Mouse (Mus musculus): Measurements from ENCODE around the gene Hyal2.
A peak's percentile ranks its signal among the peaks of the same experiment; 100 is the strongest.
"Not testable (repeated sequence)": the region's sequence is repeated elsewhere in the genome, so short reads cannot be mapped to it uniquely, and the experiment has no call there.

Hyal2 gene

DNA sequence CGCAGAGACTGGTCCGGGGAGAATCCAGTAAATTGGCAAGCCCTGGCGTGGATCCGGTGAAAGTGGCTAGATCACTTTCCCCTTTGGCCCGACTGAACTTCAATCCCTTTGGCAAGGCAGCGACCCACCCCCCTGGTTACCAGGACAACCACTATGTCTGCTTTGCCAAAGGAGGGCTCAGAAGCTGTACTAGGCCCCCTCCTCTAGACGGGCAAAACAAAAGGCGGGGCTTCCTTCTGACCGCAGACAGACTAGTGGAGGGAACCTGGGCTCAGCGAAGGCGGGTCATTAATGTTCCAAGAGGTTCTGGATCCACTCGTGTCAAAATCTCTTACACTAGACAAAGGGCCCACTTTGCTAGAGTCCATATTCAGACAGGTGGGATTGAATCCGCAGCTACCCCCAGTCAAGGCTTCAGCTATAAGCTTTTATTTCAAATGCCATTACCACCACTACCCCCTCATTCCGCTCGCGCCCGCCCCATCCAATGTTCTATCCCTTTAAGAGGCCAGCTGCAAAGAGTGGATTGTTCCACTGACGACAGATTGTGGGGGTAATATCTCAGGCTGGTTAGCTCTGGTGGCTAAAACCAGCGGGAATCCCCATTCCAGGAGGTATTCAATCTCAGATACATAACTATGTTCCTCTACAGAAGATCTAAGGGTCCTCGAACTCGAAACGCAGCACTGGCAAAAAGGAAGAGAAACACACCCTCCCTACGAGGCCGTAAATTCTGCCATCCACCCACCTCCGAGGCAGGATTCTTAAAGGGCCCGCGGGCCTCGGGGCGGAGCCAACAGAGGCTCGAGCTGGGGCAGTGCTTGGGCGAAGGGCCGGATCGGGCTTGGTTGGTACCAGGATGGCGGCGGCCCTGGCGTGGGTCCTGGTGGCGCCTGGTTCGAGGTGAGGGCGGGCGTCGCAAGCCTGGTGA, 851 bp downstream of the Hyal2 start:
- DNase-seq (ENCODE audit: extremely low read depth, insufficient read length, low spot score) = peak; percentile 82

DNA sequence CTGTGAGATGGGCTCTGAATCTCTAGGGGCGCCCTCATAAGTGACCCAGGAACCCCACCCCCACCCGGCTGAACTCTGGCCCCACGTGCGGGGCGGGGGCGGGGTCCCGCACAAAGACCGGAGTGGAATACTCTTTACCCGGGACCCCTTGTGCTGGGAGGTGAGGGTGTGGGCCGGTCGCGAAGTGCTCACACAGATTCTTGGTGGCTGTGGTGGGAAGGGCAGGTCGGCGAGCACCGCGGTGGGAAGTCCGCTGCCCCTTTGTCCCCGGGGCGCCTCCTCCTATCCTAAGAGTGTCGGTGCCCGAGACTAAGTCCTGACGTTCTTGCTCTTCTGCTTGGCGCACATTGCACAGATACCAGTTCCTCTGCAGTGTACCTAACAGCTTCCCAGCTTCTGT, 1.5 kb downstream of the Hyal2 start:
- no peak for DNase-seq (ENCODE audit: extremely low read depth, insufficient read length, low spot score)

DNA sequence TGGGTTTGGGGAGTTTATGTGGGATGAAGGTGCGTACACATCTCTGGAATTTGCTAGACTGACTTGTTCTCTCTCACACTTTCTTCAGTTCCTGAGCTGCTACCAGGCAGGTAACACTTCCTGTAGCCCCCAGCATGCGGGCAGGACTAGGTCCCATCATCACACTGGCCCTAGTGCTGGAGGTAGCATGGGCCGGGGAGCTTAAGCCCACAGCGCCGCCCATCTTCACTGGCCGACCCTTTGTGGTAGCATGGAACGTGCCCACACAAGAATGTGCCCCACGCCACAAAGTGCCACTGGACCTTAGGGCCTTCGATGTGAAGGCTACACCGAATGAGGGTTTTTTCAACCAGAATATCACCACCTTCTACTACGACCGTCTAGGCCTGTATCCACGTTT, 2.3 kb downstream of the Hyal2 start:
- no peak for DNase-seq (ENCODE audit: extremely low read depth, insufficient read length, low spot score)

DNA sequence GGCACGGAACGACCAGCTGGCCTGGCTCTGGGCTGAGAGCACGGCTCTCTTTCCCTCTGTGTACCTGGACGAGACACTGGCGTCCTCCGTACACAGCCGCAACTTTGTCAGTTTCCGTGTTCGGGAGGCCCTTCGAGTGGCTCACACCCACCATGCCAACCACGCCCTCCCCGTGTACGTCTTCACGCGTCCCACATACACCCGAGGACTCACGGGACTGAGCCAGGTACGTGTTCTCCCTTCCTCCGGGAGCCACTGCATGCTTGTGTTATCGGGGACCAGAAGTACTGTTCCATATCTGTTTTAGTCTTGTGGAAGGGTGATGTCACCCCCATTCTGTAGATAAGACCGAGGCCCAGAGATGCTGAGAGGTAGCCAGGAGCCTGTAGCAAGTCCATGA, 3.1 kb downstream of the Hyal2 start:
- DNase-seq (ENCODE audit: extremely low read depth, insufficient read length, low spot score) = no peak

DNA sequence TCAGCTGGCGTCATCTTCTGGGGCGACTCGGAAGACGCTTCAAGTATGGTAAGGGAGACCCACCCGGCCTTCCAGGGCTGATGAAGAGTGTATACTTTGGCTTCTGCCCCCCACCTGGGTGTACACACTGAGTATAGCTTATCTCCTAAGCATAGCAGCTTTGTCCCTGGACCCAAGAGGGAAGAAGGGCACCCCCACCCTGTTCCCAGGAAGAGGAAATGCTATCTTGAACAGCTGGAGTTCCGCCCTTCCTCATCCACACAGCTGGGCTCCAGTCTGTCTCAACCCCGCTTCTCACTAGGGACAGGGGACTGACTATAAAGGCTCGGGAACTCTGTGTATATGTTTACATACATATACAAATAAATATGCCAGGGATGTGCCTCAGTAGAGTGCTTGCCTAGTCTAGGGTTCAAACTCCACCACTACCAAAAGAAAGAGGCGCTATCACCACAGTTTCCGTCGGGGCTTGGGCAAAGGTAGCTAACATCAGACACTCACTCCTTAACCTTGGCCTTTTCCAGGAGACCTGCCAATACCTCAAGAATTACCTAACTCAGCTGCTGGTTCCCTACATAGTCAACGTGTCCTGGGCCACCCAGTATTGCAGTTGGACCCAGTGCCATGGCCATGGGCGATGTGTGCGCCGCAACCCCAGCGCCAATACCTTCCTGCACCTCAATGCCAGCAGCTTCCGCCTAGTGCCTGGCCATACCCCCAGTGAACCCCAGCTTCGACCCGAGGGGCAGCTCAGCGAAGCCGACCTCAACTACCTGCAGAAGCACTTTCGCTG, 4.0 kb downstream of the Hyal2 start:
- no peak for DNase-seq (ENCODE audit: extremely low read depth, insufficient read length, low spot score)

DNA sequence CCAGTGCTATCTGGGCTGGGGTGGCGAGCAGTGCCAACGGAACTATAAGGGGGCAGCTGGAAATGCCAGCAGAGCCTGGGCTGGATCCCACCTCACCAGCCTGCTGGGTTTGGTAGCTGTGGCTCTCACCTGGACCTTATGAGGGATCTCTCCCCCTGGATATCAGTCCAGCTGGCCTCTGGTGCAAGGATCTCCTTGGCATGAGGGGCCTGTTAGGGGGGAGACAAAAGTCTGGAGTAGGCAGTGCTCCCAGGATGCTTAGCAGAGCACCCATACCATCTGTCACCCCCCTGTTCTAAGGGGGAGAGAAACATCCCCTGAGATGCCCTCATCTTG, 4.5 kb downstream of the Hyal2 start:
- DNase-seq (ENCODE audit: extremely low read depth, insufficient read length, low spot score) = no peak

DNA sequence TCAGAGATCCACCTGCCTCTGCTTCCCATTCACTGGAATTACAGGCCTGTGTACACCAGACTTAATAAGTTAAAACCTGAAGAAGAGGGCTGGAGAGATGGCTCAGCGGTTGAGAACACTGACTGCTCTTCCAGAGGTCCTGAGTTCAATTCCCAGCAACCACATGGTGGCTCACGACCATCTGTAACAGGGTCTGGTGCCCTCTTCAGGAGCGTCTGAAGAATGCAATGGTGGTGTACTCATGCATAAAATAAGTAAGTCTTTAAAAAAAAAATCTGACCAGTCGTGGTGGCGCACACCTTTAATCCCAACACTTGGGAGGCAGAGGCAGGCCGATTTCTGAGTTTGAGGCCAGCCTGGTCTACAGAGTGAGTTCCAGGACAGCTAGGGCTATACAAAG, 6.0 kb downstream of the Hyal2 start:
- not testable (repeated sequence) for DNase-seq (ENCODE audit: extremely low read depth, insufficient read length, low spot score)

DNA sequence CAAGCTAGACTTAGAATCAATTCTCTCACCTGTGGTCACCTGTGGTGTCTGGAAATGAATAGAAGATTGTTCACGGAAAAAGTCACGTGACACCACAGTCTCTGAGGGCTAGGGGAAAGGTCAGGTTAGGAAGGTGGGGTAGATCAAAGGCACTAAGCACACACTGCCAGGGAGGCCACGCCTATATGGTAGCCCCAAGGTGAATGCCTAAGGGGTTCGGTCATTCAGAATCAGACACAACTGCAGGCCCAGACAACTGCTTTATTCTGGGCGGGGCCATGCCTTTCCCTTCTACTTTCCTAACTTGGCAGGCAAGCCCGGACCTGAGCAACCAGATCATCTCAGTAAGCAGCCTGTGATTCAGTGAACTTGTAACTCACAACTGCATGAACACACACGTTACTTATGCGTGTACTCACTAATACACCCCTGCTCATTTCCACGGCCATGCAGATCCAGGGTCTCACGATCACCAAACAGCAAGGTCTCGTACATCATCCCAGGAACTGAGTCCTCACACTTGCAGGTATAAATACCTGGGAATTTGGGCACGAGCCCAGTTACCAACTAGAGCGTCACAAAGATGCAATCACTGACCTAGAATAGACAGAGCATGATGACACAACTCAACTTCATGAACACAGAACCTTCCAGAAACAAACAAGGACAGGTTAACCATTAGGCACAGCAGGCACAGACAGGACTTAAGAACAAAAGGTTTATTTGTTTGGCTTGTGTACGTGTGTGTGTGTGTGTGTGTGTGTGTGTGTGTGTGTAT, 8.0 kb downstream of the Hyal2 start:
- no peak for DNase-seq (ENCODE audit: extremely low read depth, insufficient read length, low spot score)

DNA sequence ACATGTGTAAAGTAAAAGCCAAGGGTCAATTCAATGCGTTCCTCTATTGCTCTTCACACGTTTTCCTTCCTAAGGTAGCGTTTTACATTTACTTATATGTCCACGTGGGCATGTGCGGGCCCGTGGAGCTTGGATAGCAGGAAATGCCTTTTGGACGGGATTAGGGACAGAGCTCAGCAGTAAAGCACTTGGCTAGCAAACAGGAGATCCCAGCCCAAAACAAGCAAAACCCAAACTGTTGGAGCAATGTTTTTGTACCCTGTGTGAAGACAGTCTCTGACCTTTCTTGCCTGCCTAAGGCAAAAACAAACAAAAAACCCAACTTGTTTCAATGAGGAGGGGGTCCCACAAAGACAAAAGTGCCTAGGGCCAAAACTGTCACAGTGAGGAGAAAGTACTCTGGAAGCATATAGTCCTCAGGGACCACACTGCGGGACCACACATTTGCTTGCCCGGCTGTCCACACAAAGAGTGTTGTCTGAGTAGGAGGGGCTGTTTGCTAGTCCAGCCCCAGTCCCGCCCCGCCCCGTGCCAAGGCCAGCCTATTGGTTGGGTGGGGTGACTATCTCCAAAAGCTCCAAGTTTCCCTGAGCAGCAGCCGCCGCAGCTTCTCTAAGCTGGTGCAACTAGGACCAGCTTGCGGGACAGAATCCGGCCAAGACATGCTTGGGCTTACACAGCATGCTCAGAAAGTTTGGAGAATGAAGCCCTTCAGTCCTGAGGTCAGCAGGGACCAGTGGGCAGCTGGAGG, 8.8 kb downstream of the Hyal2 start, which contains the start of gene Hyal1:
Gene Hyal1, plus strand, starts transcription at position 571 of the 751 bp plus-strand sequence.
- DNase-seq (ENCODE audit: extremely low read depth, insufficient read length, low spot score) = peak; percentile 84

DNA sequence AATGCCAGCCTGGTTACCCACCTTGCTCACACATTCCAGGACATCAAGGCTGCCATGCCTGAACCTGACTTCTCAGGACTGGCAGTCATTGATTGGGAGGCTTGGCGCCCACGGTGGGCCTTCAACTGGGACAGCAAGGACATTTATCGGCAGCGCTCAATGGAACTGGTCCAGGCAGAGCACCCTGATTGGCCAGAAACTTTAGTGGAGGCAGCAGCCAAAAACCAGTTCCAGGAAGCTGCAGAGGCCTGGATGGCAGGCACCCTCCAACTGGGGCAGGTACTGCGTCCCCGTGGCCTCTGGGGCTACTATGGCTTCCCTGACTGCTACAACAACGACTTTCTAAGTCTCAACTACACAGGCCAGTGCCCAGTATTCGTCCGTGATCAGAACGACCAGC, 10.1 kb downstream of the Hyal2 start:
- DNase-seq (ENCODE audit: extremely low read depth, insufficient read length, low spot score) = no peak

DNA sequence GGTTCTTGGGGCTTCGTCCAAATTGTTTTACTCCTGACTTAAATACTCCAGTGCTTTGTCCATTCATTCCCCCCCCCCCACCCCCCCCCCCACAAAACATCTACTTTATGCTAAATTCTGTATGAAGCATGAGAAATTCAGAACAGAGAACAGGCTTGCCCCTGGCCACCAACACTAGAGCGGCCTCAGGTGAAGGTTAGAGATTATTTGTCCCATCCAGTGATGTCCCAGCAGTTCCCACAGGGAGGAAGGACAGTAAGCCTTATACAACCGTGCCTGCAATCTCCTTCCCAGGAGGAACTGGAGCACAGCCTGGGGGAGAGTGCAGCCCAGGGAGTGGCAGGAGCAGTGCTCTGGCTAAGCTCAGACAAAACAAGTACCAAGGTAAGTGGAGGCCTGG, 10.8 kb downstream of the Hyal2 start, which contains the start of gene Naa80:
Gene Naa80, plus strand, starts transcription at position 301 of the 400 bp plus-strand sequence.
- DNase-seq (ENCODE audit: extremely low read depth, insufficient read length, low spot score) = no peak

DNA sequence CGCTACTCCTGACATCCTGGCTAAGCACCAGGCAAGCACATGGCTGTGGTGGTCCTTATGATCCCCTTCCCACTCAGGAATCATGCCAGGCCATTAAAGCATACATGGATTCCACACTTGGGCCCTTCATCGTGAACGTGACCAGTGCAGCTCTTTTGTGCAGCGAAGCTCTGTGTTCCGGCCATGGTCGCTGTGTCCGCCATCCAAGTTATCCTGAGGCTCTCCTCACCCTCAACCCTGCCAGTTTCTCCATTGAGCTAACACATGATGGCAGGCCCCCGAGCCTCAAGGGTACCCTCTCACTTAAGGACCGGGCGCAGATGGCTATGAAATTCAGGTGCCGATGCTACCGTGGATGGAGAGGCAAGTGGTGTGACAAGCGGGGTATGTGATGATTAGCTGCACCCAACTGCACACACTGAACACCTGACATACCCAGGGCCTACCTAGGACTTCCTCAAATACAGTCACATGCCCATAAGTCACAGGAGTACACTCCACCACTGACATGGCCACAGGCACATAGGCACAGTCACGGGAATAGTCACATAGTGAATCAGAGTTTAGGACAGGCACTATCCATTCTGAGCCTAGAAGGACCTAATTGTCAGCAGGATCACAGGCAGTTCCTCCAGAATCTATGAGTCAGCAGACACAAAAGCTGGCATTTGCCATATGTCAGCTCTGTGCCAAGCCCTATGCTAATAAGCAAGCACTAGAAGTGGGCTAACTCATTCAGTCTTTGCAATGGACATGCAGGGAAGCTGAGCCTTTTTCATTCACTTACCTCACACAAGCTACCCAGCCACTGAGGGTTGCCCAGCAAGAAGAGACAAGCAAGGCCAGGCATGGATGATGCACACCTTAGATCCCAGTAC, 11.5 kb downstream of the Hyal2 start:
- peak; percentile 62 for DNase-seq (ENCODE audit: extremely low read depth, insufficient read length, low spot score)

DNA sequence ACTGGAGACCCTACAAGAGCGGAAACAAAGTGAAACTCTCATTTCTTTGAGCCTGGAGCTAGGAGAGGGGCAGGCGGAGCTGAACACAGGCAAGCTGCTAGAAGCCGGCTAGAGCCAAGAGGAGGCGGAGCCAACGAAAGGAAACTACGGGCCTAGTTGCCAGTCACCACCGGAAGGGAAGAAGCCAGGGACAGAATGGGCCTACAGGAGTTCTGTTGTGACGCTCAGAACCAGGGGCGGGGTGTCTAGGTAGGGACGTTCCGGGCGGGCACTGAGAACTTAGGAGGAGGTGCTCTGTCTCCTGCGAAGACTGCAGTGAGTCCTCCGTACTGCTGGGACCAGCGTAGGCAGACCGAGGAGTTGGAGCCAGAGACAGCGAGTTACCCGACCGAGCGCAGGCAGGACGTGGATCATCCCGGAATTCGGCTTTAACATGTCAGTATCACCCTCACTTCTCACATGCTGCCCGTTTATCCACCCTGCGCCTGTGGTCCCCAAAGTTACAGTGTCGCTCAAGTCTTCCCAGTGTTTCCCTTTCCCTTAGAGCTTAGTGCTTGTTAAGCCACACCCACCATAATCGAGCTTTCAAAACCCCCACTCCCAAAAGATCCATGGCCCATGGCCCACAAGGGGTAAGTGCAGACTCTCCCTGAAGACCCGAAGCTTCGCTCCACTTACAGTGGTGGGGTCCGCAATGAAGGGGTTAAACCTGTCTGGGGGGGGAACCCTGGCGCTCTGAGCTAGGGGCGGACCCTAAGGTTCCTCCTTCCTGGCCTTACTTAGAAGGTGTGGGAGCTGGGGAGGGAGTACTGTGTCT, 13.0 kb downstream of the Hyal2 start, which contains the start of gene Hyal3:
Gene Hyal3, plus strand, starts transcription at position 318 of the 817 bp plus-strand sequence.
- DNase-seq (ENCODE audit: extremely low read depth, insufficient read length, low spot score) = peak; percentile 88

DNA sequence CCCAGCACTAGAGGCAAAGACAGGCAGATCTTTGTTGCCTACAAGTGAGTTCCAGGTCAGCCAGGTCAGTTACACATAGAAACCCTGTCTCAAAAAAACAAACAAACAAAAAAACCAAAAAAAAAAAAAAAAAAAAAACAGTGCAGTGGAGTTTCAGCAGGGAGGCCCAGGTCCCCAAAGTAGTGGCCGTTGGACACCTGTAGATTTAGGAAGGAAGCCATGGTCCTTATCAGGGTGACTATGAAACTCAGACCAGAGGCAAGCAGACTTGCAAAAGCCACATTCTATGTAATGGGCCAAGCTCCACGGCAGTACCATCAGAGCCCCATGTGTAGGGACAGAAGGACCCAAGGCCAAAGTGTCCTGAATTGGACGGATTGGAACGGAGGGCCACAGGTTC, 13.8 kb downstream of the Hyal2 start:
- DNase-seq (ENCODE audit: extremely low read depth, insufficient read length, low spot score) = no peak

DNA sequence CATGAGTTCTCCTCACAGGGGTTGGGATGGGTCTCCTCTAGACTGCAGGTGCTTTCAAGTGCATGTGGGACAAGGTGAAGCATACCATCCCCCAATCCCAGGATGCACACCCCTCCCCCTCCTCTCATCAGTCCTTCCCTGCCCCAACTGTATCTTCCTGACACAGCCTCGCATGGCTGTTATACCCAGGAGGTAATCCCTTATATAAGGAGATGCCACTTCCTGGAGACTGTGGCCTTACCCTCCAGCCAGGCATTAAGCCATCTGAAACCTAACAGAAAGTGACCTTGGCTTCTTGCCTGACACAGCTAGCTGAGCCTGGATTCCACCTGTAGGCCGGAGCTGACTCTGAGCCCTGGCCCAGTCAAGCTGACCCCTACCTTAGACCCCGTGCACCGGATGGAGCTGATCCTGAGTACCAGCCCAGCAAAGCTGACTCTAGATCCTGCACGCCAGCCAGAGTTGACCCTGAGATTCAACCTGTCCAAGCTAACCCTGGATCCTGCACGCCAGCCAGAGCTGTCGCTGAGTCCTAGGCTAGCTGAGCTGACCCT, 14.8 kb downstream of the Hyal2 start:
- DNase-seq (ENCODE audit: extremely low read depth, insufficient read length, low spot score) = no peak

DNA sequence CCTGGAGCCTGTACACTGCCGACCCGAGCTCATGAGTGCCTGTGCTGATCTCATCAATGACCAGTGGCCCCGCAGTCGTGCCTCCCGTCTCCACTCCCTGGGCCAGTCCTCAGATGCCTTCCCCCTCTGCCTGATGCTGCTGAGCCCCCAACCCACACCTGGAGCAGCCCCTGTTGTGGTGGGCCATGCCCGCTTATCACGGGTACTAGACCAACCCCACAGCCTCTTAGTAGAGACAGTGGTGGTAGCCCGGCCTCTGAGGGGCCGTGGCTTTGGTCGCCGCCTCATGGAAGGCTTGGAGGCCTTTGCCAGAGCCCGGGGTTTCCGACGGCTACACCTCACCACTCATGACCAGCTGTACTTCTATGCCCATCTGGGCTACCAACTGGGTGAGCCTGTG, 15.4 kb downstream of the Hyal2 start:
- no peak for DNase-seq (ENCODE audit: extremely low read depth, insufficient read length, low spot score)

DNA sequence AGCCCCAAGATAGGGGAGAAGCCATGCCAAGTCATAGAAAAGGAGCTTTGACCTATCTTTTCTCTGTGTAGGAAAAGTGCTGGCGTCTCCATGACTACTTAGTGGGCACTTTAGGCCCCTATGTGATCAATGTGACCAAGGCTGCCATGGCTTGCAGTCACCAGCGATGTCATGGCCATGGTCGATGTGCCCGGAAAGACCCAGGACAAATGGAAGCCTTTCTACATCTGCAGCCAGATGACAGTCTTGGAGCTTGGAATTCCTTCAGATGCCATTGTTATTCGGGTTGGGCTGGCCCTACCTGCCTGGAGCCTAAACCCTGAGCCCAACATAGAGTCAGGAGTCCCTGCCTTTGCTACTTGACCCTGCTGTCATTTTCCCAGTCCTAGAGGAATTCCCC, 18.8 kb downstream of the Hyal2 start:
- no peak for DNase-seq (ENCODE audit: extremely low read depth, insufficient read length, low spot score)

Measured in 3134 (cell line).